Mouse (Mus musculus): ENCODE measurements around the gene Nup93. TPM values are rescaled to one million over a fixed set of nuclear protein-coding genes. Genes with fewer than 3 reads are reported as not detected.
A peak's percentile ranks its signal among the peaks of the same experiment; 100 is the strongest.

Gene Nup93
- polyA plus RNA-seq, 1 experiment from 2014 or later, result 18.2 TPM

DNA sequence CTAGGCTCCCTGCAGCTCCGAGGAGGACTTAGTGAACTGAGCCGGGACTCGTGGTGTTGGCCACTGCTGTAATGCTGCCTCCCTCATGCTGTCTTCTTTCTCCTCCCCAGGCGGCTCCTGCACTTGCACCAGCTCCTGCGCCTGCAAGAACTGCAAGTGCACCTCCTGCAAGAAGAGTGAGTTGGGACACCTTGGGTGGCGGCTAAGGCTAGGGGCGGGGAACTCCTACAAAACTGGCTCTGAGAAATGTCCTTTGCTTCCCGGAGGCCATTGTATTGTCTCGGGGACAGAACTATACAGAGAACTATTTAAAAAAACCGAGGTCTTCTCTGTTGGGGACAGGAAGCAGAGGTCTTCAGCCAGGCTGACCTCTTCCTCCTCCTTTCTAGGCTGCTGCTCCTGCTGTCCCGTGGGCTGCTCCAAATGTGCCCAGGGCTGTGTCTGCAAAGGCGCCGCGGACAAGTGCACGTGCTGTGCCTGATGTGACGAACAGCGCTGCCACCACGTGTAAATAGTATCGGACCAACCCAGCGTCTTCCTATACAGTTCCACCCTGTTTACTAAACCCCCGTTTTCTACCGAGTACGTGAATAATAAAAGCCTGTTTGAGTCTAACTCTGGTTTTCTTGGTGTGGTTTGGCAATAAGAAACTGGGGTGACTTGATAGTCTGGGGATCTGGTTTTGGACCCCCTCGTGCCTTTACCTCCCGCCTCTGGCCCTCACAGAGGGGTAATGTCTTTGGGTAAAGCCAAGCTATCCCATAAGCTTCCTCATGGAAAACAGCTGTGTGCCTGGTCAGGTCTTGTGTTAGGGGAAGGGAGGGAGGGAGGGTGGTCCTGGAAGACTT, 34.4 kb upstream of the Nup93 start:
- peaks cover 35% of the 10 kb centered on the region for H3K4me1 ChIP-seq (ENCODE audit: insufficient read depth)
- no peaks in the 10 kb centered on the region for H3K27me3 ChIP-seq (ENCODE audit: insufficient read depth, low read length)
- peak overlapping the region; percentile 82 for H3K4me2 ChIP-seq (ENCODE audit: low read depth, low read length)
- H3K27ac ChIP-seq (ENCODE audit: low read depth), result peak overlapping the region; percentile 97
- TF ChIP-seq EP300 (IDR thresholded peaks at IDR 0.05; ENCODE audit: low read depth) (no peak; the same call in none of the 2 replicates), CTCF (IDR thresholded peaks at IDR 0.05; ENCODE audit: low read depth) (no peak)
- peak overlapping the region; percentile 72 for H3K4me3 ChIP-seq (ENCODE audit: low read depth, low read length)
- ATAC-seq (no peak), DNase-seq (peak; percentile 62)
- H3K9ac ChIP-seq (replicated peaks), result peak overlapping the region; percentile 85
- H3K36me3 ChIP-seq (replicated peaks; ENCODE audit: insufficient read depth, low read length), result no peaks in the 10 kb centered on the region; the same call in 1 of the 2 replicates
- 4% methylated on average over 25 of the region's 25 CpGs for WGBS (ENCODE audit: insufficient replicate concordance)
- H3K9me3 ChIP-seq (ENCODE audit: low read length), result no peaks in the 10 kb centered on the region

DNA sequence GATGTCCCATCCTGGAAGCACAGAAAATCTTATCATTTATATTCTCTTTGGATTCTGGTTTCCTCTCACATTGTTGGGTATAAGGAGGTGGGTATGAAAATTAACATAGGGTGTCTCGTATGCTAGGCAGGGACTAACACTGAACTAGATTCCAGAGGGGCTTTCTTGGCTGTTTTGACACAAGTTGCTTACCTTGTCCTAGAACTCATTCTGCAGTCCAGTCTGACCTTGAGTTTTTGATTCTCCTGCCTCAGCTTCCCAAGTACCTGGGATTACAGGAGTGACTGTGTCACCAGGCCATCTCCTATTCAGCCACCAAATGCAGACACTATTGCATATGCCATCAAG, 33.8 kb upstream of the Nup93 start:
- no peak for DNase-seq
- peak overlapping the region; percentile 97 for H3K27ac ChIP-seq (ENCODE audit: low read depth)
- no peaks in the 10 kb centered on the region for H3K27me3 ChIP-seq (ENCODE audit: insufficient read depth, low read length)
- H3K9ac ChIP-seq (replicated peaks), result peak overlapping the region; percentile 85
- peak overlapping the region; percentile 72 for H3K4me3 ChIP-seq (ENCODE audit: low read depth, low read length)
- 50% methylated on average over 1 of the region's 1 CpGs for WGBS (ENCODE audit: insufficient replicate concordance)
- no peak for ATAC-seq
- H3K9me3 ChIP-seq (ENCODE audit: low read length), result no peaks in the 10 kb centered on the region
- H3K4me1 ChIP-seq (ENCODE audit: insufficient read depth), result peaks cover 35% of the 10 kb centered on the region
- H3K36me3 ChIP-seq (replicated peaks; ENCODE audit: insufficient read depth, low read length), result no peaks in the 10 kb centered on the region; the same call in 1 of the 2 replicates
- TF ChIP-seq CTCF (IDR thresholded peaks at IDR 0.05; ENCODE audit: low read depth), result no peak
- TF ChIP-seq EP300 (IDR thresholded peaks at IDR 0.05; ENCODE audit: low read depth), result peak; percentile 38; the same call in 1 of the 2 replicates
- H3K4me2 ChIP-seq (ENCODE audit: low read depth, low read length), result peak overlapping the region; percentile 82

DNA sequence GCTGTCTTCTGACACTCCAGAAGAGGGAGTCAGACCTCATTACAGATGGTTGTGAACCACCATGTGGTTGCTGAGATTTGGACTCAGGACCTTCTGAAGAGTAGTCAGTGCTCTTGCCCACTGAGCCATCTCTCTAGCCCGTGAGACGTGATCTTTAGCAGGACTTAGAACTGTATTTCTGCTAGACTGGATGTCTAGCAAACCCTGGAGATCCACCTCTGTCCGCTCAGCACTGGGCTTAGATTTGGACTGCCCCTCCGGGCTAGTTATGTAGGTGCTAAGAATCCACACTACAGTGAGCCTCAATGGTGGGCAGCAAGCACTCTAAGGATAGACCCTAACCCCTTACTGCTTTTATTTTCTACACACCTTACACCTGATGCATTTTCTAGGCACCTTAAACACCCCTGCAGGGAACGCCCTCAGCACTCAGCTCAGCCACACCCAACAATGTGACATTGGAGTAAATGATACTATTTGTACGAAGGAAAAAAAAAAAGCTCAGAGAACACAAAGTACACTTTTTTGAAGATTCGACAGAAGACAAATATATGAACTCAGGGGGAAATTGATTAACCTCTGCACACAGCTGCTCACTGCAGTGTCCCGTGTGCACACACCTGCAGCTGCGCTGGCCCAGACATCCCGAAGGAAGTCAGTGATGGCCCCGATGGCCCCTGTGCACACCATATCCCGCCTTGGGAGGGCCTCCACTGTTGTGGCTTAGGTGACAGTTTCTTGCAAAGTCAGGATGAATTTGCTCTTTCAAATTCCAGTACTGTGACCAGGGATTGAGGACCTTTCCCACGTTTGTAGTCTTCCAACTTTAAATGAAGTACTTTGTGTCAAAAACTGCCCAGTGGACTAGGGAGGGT, 32.1 kb upstream of the Nup93 start:
- H3K4me2 ChIP-seq (ENCODE audit: low read depth, low read length), result peak overlapping the region; percentile 78
- peak overlapping the region; percentile 60 for H3K9ac ChIP-seq (replicated peaks)
- peak overlapping the region; percentile 48 for H3K4me3 ChIP-seq (ENCODE audit: low read depth, low read length)
- TF ChIP-seq EP300 (IDR thresholded peaks at IDR 0.05; ENCODE audit: low read depth) (0 out of 2 replicates have a peak, but pooled peaks have one; percentile 23), CTCF (IDR thresholded peaks at IDR 0.05; ENCODE audit: low read depth) (peak; percentile 17; the same call in 1 of the 2 replicates)
- H3K4me1 ChIP-seq (ENCODE audit: insufficient read depth), result peaks cover 50% of the 10 kb centered on the region
- H3K36me3 ChIP-seq (replicated peaks; ENCODE audit: insufficient read depth, low read length), result no peaks in the 10 kb centered on the region; the same call in 1 of the 2 replicates
- DNase-seq (peak; percentile 50), ATAC-seq (no peak)
- 40% methylated on average over 13 of the region's 13 CpGs for WGBS (ENCODE audit: insufficient replicate concordance)
- H3K27ac ChIP-seq (ENCODE audit: low read depth), result peak overlapping the region; percentile 93
- H3K9me3 ChIP-seq (ENCODE audit: low read length), result no peaks in the 10 kb centered on the region
- peaks cover 5% of the 10 kb centered on the region; the same call in 1 of the 2 replicates for H3K27me3 ChIP-seq (ENCODE audit: insufficient read depth, low read length)

DNA sequence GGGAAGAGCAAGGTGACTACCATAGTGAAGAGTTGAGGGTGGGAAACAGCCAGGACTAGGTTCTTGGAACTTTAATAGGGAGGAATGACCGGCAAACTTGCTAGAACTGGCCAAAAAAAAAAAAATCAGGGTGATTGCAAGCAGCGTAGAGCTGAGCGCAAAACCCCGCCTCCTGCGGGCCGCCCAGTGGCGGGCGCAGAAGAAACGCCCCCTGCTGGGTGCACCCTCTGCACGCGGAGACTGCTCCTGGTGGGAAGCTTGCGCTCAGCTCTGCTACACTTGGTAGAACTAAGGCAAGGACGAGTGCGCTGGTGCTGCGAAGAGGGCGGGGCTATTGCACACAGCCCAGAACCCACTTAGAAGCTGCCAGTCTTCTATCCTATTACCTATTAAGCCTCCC, 31.2 kb upstream of the Nup93 start:
- WGBS (ENCODE audit: insufficient replicate concordance), result 0% methylated on average over 16 of the region's 16 CpGs
- TF ChIP-seq EP300 (IDR thresholded peaks at IDR 0.05; ENCODE audit: low read depth), result peak; percentile 79
- peak; percentile 91 for TF ChIP-seq CTCF (IDR thresholded peaks at IDR 0.05; ENCODE audit: low read depth)
- peaks cover 44% of the 10 kb centered on the region for H3K4me1 ChIP-seq (ENCODE audit: insufficient read depth)
- no peaks in the 10 kb centered on the region for H3K9me3 ChIP-seq (ENCODE audit: low read length)
- peak overlapping the region; percentile 78 for H3K4me2 ChIP-seq (ENCODE audit: low read depth, low read length)
- ATAC-seq, result peak; percentile 49
- H3K36me3 ChIP-seq (replicated peaks; ENCODE audit: insufficient read depth, low read length), result no peaks in the 10 kb centered on the region; the same call in 1 of the 2 replicates
- DNase-seq, result peak; percentile 95
- H3K27me3 ChIP-seq (ENCODE audit: insufficient read depth, low read length), result peaks cover 6% of the 10 kb centered on the region; the same call in 1 of the 2 replicates
- H3K9ac ChIP-seq (replicated peaks), result peak overlapping the region; percentile 60
- H3K27ac ChIP-seq (ENCODE audit: low read depth), result peak overlapping the region; percentile 93
- H3K4me3 ChIP-seq (ENCODE audit: low read depth, low read length), result peak overlapping the region; percentile 48

DNA sequence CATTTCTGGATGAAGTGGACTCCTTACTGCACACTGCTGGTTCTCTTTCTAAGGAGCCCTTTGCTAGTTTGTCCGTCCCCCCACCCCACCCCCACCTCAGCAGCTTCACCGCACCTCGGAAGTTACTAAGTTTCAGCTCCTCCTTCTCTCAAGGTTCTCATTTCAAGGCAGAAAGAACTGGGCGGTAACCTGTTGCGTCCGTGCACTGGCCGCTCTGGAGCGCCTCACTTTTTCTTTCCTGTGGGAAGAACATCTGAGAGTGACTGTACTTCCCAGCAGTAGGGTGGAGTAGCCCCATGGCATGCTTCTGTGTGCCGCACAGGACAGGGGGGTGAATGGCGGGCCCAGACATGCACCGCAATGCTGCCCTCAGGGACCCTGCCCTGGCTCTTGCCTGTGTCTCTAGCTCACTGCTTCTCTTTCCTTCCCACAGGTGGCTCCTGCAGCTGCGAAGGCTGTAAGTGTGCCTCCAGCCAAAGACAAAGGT, 30.0 kb upstream of the Nup93 start:
- H3K9ac ChIP-seq (replicated peaks), result 0 out of 2 replicates have a peak overlapping the region, but pooled peaks have one; percentile 13
- H3K27me3 ChIP-seq (ENCODE audit: insufficient read depth, low read length), result peaks cover 6% of the 10 kb centered on the region; the same call in 1 of the 2 replicates
- peaks cover 38% of the 10 kb centered on the region for H3K4me1 ChIP-seq (ENCODE audit: insufficient read depth)
- no peak overlapping the region for H3K4me3 ChIP-seq (ENCODE audit: low read depth, low read length)
- no peak for ATAC-seq
- TF ChIP-seq CTCF (IDR thresholded peaks at IDR 0.05; ENCODE audit: low read depth), result no peak
- no peak for TF ChIP-seq EP300 (IDR thresholded peaks at IDR 0.05; ENCODE audit: low read depth)
- no peak overlapping the region for H3K27ac ChIP-seq (ENCODE audit: low read depth)
- 37% methylated on average over 12 of the region's 12 CpGs for WGBS (ENCODE audit: insufficient replicate concordance)
- H3K4me2 ChIP-seq (ENCODE audit: low read depth, low read length), result peak overlapping the region; percentile 2; the same call in 1 of the 2 replicates
- no peaks in the 10 kb centered on the region for H3K9me3 ChIP-seq (ENCODE audit: low read length)
- no peaks in the 10 kb centered on the region; the same call in 1 of the 2 replicates for H3K36me3 ChIP-seq (replicated peaks; ENCODE audit: insufficient read depth, low read length)
- DNase-seq, result no peak
